Mouse (Mus musculus): ENCODE data around the gene Dync1i1. TPM values are rescaled to one million over a fixed set of nuclear protein-coding genes. Genes with fewer than 3 reads are reported as not detected.
A peak's percentile ranks its signal among the peaks of the same experiment; 100 is the strongest.

Dync1i1 gene
- polyA plus RNA-seq, 1 experiment from 2014 or later, result 0.85 TPM

- ATAC-seq (ENCODE audit: low FRiP score, low TSS enrichment) (no peak), DNase-seq (ENCODE audit: low spot score) (no peak)
- no peak for TF ChIP-seq CTCF (IDR thresholded peaks at IDR 0.05; ENCODE audit: low read depth)
- no peak for TF ChIP-seq EP300 (optimal IDR thresholded peaks at IDR 0.05)
- WGBS, result 51% methylated on average over 15 of the region's 15 CpGs
- Histone ChIP-seq H3K4me2 (replicated peaks; ENCODE audit: low read depth) (no peak overlapping the region), H3K36me3 (ENCODE audit: control insufficient read depth, insufficient read depth, low read length) (no peaks in the 10 kb centered on the region), H3K4me3 (ENCODE audit: low read depth, low read length) (no peak overlapping the region), H3K27ac (replicated peaks) (no peak overlapping the region), H3K27me3 (ENCODE audit: control insufficient read depth, insufficient read depth, low read length) (no peaks in the 10 kb centered on the region), H3K4me1 (replicated peaks; ENCODE audit: control insufficient read depth, insufficient read depth) (no peaks in the 10 kb centered on the region), H3K9ac (ENCODE audit: low read length) (no peak overlapping the region), H3K9me3 (ENCODE audit: control insufficient read depth, low read length) (no peaks in the 10 kb centered on the region)
Measured at GRCm38 (mm10) chr6:6015616-6016015, 290.2 kb downstream of the Dync1i1 start.

DNA sequence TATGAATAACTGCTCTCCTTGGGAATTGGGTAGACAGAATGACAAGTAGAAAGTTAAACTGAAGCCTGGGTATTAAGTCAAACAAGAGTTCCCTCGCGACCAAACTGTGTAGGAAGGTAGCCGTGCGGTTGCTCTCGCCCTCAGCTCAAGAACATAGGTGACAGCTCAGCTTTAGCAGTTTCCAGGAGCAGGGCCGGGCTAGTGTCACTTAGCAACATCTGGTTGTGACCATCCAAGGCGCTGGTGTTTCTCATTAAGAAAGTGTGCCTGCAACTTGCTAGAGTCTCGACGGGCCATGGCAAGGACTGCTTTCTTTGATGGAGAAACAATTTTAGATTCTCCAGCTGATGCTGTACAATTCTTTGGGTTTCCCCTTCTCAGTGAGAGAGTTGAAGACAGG lies 291.5 kb downstream of the Dync1i1 start:
- Histone ChIP-seq H3K36me3 (ENCODE audit: control insufficient read depth, insufficient read depth, low read length) (no peaks in the 10 kb centered on the region), H3K9me3 (ENCODE audit: control insufficient read depth, low read length) (no peaks in the 10 kb centered on the region), H3K4me2 (replicated peaks; ENCODE audit: low read depth) (no peak overlapping the region), H3K27me3 (ENCODE audit: control insufficient read depth, insufficient read depth, low read length) (no peaks in the 10 kb centered on the region), H3K4me1 (replicated peaks; ENCODE audit: control insufficient read depth, insufficient read depth) (no peaks in the 10 kb centered on the region), H3K4me3 (ENCODE audit: low read depth, low read length) (no peak overlapping the region), H3K9ac (ENCODE audit: low read length) (no peak overlapping the region), H3K27ac (replicated peaks) (no peak overlapping the region)
- no peak for TF ChIP-seq CTCF (IDR thresholded peaks at IDR 0.05; ENCODE audit: low read depth)
- TF ChIP-seq EP300 (optimal IDR thresholded peaks at IDR 0.05), result no peak
- WGBS, result 38% methylated on average over 9 of the region's 9 CpGs
- DNase-seq (ENCODE audit: low spot score), result no peak
- ATAC-seq (ENCODE audit: low FRiP score, low TSS enrichment), result no peak

DNA sequence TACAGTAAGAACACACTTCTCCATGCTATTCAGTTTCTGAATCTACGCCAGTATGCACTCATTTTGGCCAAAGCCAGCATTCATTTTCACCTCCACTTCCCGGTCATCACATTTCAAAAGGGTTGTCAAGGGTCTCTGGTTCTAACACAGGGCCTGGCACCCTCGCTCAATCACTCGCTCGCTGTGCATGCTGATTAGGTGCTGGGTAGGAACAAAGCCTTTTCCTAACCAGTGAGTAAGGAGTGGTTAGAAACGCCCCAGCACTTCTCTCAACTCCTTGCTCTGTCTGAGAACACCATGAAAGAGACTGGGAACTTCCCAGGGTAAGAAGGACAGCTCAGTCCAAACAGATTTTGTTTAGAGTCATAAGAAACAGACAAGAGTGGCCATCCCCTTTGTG lies 298.5 kb downstream of the Dync1i1 start:
- no peak overlapping the region for H3K4me2 ChIP-seq (replicated peaks; ENCODE audit: low read depth)
- no peaks in the 10 kb centered on the region for H3K9me3 ChIP-seq (ENCODE audit: control insufficient read depth, low read length)
- no peak overlapping the region for H3K27ac ChIP-seq (replicated peaks)
- no peak for ATAC-seq (ENCODE audit: low FRiP score, low TSS enrichment)
- no peaks in the 10 kb centered on the region for H3K27me3 ChIP-seq (ENCODE audit: control insufficient read depth, insufficient read depth, low read length)
- DNase-seq (ENCODE audit: low spot score), result no peak
- H3K9ac ChIP-seq (ENCODE audit: low read length), result no peak overlapping the region
- H3K4me3 ChIP-seq (ENCODE audit: low read depth, low read length), result no peak overlapping the region
- no peaks in the 10 kb centered on the region for H3K4me1 ChIP-seq (replicated peaks; ENCODE audit: control insufficient read depth, insufficient read depth)
- TF ChIP-seq EP300 (optimal IDR thresholded peaks at IDR 0.05), result no peak
- no peak for TF ChIP-seq CTCF (IDR thresholded peaks at IDR 0.05; ENCODE audit: low read depth)
- no peaks in the 10 kb centered on the region for H3K36me3 ChIP-seq (ENCODE audit: control insufficient read depth, insufficient read depth, low read length)
- 60% methylated on average over 6 of the region's 6 CpGs for WGBS

GRCm38 (mm10) chr6:6027664-6028063 lies 302.2 kb downstream of the Dync1i1 start:
- Histone ChIP-seq H3K4me1 (replicated peaks; ENCODE audit: control insufficient read depth, insufficient read depth) (no peaks in the 10 kb centered on the region), H3K27me3 (ENCODE audit: control insufficient read depth, insufficient read depth, low read length) (no peaks in the 10 kb centered on the region), H3K9ac (ENCODE audit: low read length) (no peak overlapping the region), H3K4me2 (replicated peaks; ENCODE audit: low read depth) (no peak overlapping the region), H3K9me3 (ENCODE audit: control insufficient read depth, low read length) (no peaks in the 10 kb centered on the region), H3K36me3 (ENCODE audit: control insufficient read depth, insufficient read depth, low read length) (no peaks in the 10 kb centered on the region), H3K4me3 (ENCODE audit: low read depth, low read length) (no peak overlapping the region), H3K27ac (replicated peaks) (no peak overlapping the region)
- 73% methylated on average over 6 of the region's 6 CpGs for WGBS
- no peak for DNase-seq (ENCODE audit: low spot score)
- ATAC-seq (ENCODE audit: low FRiP score, low TSS enrichment), result no peak
- TF ChIP-seq EP300 (optimal IDR thresholded peaks at IDR 0.05), result no peak
- no peak for TF ChIP-seq CTCF (IDR thresholded peaks at IDR 0.05; ENCODE audit: low read depth)

GRCm38 (mm10) chr6:6038773-6039550 lies 313.5 kb downstream of the Dync1i1 start:
- Histone ChIP-seq H3K36me3 (ENCODE audit: control insufficient read depth, insufficient read depth, low read length) (no peaks in the 10 kb centered on the region), H3K9me3 (ENCODE audit: control insufficient read depth, low read length) (no peaks in the 10 kb centered on the region), H3K4me1 (replicated peaks; ENCODE audit: control insufficient read depth, insufficient read depth) (no peaks in the 10 kb centered on the region), H3K9ac (ENCODE audit: low read length) (no peak overlapping the region), H3K4me2 (replicated peaks; ENCODE audit: low read depth) (no peak overlapping the region), H3K27me3 (ENCODE audit: control insufficient read depth, insufficient read depth, low read length) (no peaks in the 10 kb centered on the region), H3K27ac (replicated peaks) (no peak overlapping the region), H3K4me3 (ENCODE audit: low read depth, low read length) (no peak overlapping the region)
- DNase-seq (ENCODE audit: low spot score) (no peak), ATAC-seq (ENCODE audit: low FRiP score, low TSS enrichment) (no peak)
- TF ChIP-seq EP300 (optimal IDR thresholded peaks at IDR 0.05) (no peak), CTCF (IDR thresholded peaks at IDR 0.05; ENCODE audit: low read depth) (no peak)
- 59% methylated on average over 18 of the region's 18 CpGs for WGBS

- H3K27ac ChIP-seq (replicated peaks), result no peak overlapping the region
- H3K9ac ChIP-seq (ENCODE audit: low read length), result no peak overlapping the region
- DNase-seq (ENCODE audit: low spot score) (no peak), ATAC-seq (ENCODE audit: low FRiP score, low TSS enrichment) (peak; percentile 59)
- no peaks in the 10 kb centered on the region for H3K9me3 ChIP-seq (ENCODE audit: control insufficient read depth, low read length)
- no peak overlapping the region for H3K4me3 ChIP-seq (ENCODE audit: low read depth, low read length)
- H3K4me1 ChIP-seq (replicated peaks; ENCODE audit: control insufficient read depth, insufficient read depth), result no peaks in the 10 kb centered on the region
- TF ChIP-seq EP300 (optimal IDR thresholded peaks at IDR 0.05) (no peak), CTCF (IDR thresholded peaks at IDR 0.05; ENCODE audit: low read depth) (no peak)
- H3K4me2 ChIP-seq (replicated peaks; ENCODE audit: low read depth), result no peak overlapping the region
- WGBS, result 53% methylated on average over 12 of the region's 12 CpGs
- no peaks in the 10 kb centered on the region for H3K27me3 ChIP-seq (ENCODE audit: control insufficient read depth, insufficient read depth, low read length)
- no peaks in the 10 kb centered on the region for H3K36me3 ChIP-seq (ENCODE audit: control insufficient read depth, insufficient read depth, low read length)
Measured at GRCm38 (mm10) chr6:6046729-6047424, 321.4 kb downstream of the Dync1i1 start.
